Mouse (Mus musculus) layer of hippocampus, postnatal 14 days (tissue): ENCODE data around the gene Cers6. TPM values are rescaled to one million over a fixed set of nuclear protein-coding genes. Genes with fewer than 3 reads are reported as not detected.

Source experiments
- DNase-seq, 2 experiments: peaks; one replicate each; pipeline ENCODE4 v3.0.0; 2021 to 2022; ENCODE audit warnings: low spot score in 2 of 2, mixed read lengths in 1 of 2
- total RNA-seq, 2 experiments: library from RNA; stranded (reverse); gene quantifications; 2 replicates each; pipeline ENCODE4 v1.2.3; 2021

Cers6 gene
- total RNA-seq, 2 experiments from 2014 or later, result 76.6 to 81.6 TPM

- no peak for DNase-seq
Observed at GRCm38 (mm10) chr2:69061313-69061712, 200.1 kb downstream of the Cers6 start.

GRCm38 (mm10) chr2:69061910-69062689 lies 200.9 kb downstream of the Cers6 start:
- no peak for DNase-seq

GRCm38 (mm10) chr2:69064759-69065158 lies 203.5 kb downstream of the Cers6 start:
- no peak for DNase-seq

GRCm38 (mm10) chr2:69071440-69072235 lies 210.4 kb downstream of the Cers6 start:
- DNase-seq, result no peak

- no peak for DNase-seq
Observed at GRCm38 (mm10) chr2:69077189-69077588, 215.9 kb downstream of the Cers6 start.

GRCm38 (mm10) chr2:69080760-69081159 lies 219.5 kb downstream of the Cers6 start:
- no peak for DNase-seq

GRCm38 (mm10) chr2:69082499-69083197 lies 221.4 kb downstream of the Cers6 start:
- DNase-seq, result no peak

- no peak for DNase-seq
Observed at GRCm38 (mm10) chr2:69083198-69083509, 221.9 kb downstream of the Cers6 start.

- DNase-seq, result no peak
Observed at GRCm38 (mm10) chr2:69084416-69084815, 223.2 kb downstream of the Cers6 start.

GRCm38 (mm10) chr2:69086505-69087260 lies 225.4 kb downstream of the Cers6 start:
- DNase-seq, result no peak

- no peak for DNase-seq
Observed at GRCm38 (mm10) chr2:69095836-69096235, 234.6 kb downstream of the Cers6 start.

- DNase-seq, result peak in 1 of 2 experiments; percentile 56
Observed at GRCm38 (mm10) chr2:69096821-69097220, 235.6 kb downstream of the Cers6 start.

GRCm38 (mm10) chr2:69097526-69097925 lies 236.3 kb downstream of the Cers6 start:
- DNase-seq, result no peak

- DNase-seq, result no peak
Observed at GRCm38 (mm10) chr2:69098701-69099100, 237.5 kb downstream of the Cers6 start.

GRCm38 (mm10) chr2:69099147-69099546 lies 237.9 kb downstream of the Cers6 start:
- DNase-seq, result no peak

- DNase-seq, result peak in 1 of 2 experiments; percentile 46
Observed at GRCm38 (mm10) chr2:69100706-69101105, 239.5 kb downstream of the Cers6 start.

GRCm38 (mm10) chr2:69103526-69103925 lies 242.3 kb downstream of the Cers6 start:
- no peak for DNase-seq

- DNase-seq, result no peak
Observed at GRCm38 (mm10) chr2:69104511-69105145, 243.4 kb downstream of the Cers6 start.

- no peak for DNase-seq
Observed at GRCm38 (mm10) chr2:69109246-69109645, 248.0 kb downstream of the Cers6 start.

- DNase-seq, result no peak
Observed at GRCm38 (mm10) chr2:69109710-69110109, 248.5 kb downstream of the Cers6 start.

- no peak for DNase-seq
Observed at GRCm38 (mm10) chr2:69112609-69113008, 251.4 kb downstream of the Cers6 start.
